Mouse (Mus musculus) cerebellum, adult 2 months (tissue): ENCODE measurements around the gene Syne2. TPM values are rescaled to one million over a fixed set of nuclear protein-coding genes. Genes with fewer than 3 reads are reported as not detected.
A peak's percentile ranks its signal among the peaks of the same experiment; 100 is the strongest.

Experiments
- DNase-seq, 2 experiments: peaks; one replicate each; pipeline ENCODE4 v3.0.0; 2021
- H3K27ac ChIP-seq: fragments of 200-500 bp; 2 replicates; pipeline ENCODE4 v1.5.1; 2012; ENCODE audit warnings: low read length, control low read depth, inconsistent platforms; ENCODE audit not compliant: insufficient read depth
- H3K27me3 ChIP-seq: fragments of 200-500 bp; 2 replicates; pipeline ENCODE4 v1.6.1; 2012; ENCODE audit warnings: inconsistent platforms, mild to moderate bottlenecking, low read length, moderate library complexity; ENCODE audit not compliant: control insufficient read depth, insufficient read depth
- H3K4me1 ChIP-seq: fragments of 200-500 bp; 2 replicates; pipeline ENCODE4 v1.6.1; 2011; ENCODE audit warnings: low read length; ENCODE audit not compliant: control insufficient read depth, insufficient read depth
- H3K4me3 ChIP-seq: fragments of 200-500 bp; replicated peaks from 2 replicates; pipeline ENCODE3; 2011; ENCODE audit warnings: mild to moderate bottlenecking, low read depth, low read length, control low read depth; ENCODE audit not compliant: insufficient read depth
- CTCF ChIP-seq: fragments of 200-500 bp; IDR thresholded peaks from 2 replicates; pipeline ENCODE4 v1.5.1; 2011; ENCODE audit warnings: low read depth, mild to moderate bottlenecking, control low read depth, low read length, moderate library complexity, borderline replicate concordance; ENCODE audit not compliant: insufficient read depth
- POLR2A ChIP-seq: fragments of 200-500 bp; IDR thresholded peaks from 2 replicates; pipeline ENCODE4 v1.6.1; 2011; ENCODE audit warnings: low read length, control low read depth, borderline replicate concordance; ENCODE audit not compliant: insufficient read depth
- WGBS: fragments of 180-500 bp; shearing (Covaris S2); methylation state at CpG from one replicate; pipeline ENCODE4 v1.1.7; 2018; 5-methylcytosine and 5-hydroxymethylcytosine counted together
- polyA plus RNA-seq: library from polyadenylated mRNA; depleted of rRNA; stranded (reverse); fragments of >200 nt; gene quantifications from 2 replicates; pipeline ENCODE4 v1.2.3, GENCODE M21; 2012

Gene Syne2
- polyA plus RNA-seq, 1 experiment = 39.3 TPM

GRCm38 (mm10) chr12:75992226-75992858 is 174.4 kb downstream of the Syne2 start:
- no peak for DNase-seq
- H3K4me3 ChIP-seq = no peak overlapping the region
- no peaks in the 10 kb centered on the region for H3K4me1 ChIP-seq
- 82% methylated on average over 10 of the region's 10 CpGs for WGBS
- no peak for TF ChIP-seq POLR2A
- no peak for TF ChIP-seq CTCF
- H3K27me3 ChIP-seq = no peaks in the 10 kb centered on the region
- H3K27ac ChIP-seq = no peak overlapping the region

- no peak for TF ChIP-seq POLR2A
- no peak for TF ChIP-seq CTCF
- WGBS = 86% methylated on average over 4 of the region's 4 CpGs
These were observed 175.0 kb downstream of the Syne2 start for GRCm38 (mm10) chr12:75992946-75993345.

GRCm38 (mm10) chr12:75995086-75995485 is 177.2 kb downstream of the Syne2 start:
- WGBS = 8% methylated on average over 2 of the region's 2 CpGs
- H3K4me1 ChIP-seq = no peaks in the 10 kb centered on the region
- DNase-seq = peak in 1 of 2 experiments; percentile 10
- TF ChIP-seq POLR2A = no peak
- no peak for TF ChIP-seq CTCF
- H3K27ac ChIP-seq = no peak overlapping the region
- H3K4me3 ChIP-seq = no peak overlapping the region
- no peaks in the 10 kb centered on the region for H3K27me3 ChIP-seq

More at GRCm38 (mm10) chr12:75992946-75993345, 175.0 kb downstream of the Syne2 start:
- Histone ChIP-seq H3K4me1 (no peaks in the 10 kb centered on the region), H3K4me3 (no peak overlapping the region), H3K27me3 (no peaks in the 10 kb centered on the region), H3K27ac (no peak overlapping the region)
- no peak for DNase-seq

- Histone ChIP-seq H3K27ac (no peak overlapping the region), H3K4me1 (no peaks in the 10 kb centered on the region), H3K4me3 (no peak overlapping the region), H3K27me3 (no peaks in the 10 kb centered on the region)
- 96% methylated on average over 5 of the region's 5 CpGs for WGBS
- no peak for TF ChIP-seq POLR2A
- no peak for TF ChIP-seq CTCF
- DNase-seq = no peak
These were observed 179.6 kb downstream of the Syne2 start for GRCm38 (mm10) chr12:75997547-75997946.

- Histone ChIP-seq H3K4me1 (no peaks in the 10 kb centered on the region), H3K27me3 (no peaks in the 10 kb centered on the region), H3K27ac (no peak overlapping the region), H3K4me3 (no peak overlapping the region)
- 93% methylated on average over 2 of the region's 2 CpGs for WGBS
- no peak for DNase-seq
- TF ChIP-seq POLR2A (no peak), CTCF (no peak)
These were observed 180.5 kb downstream of the Syne2 start for GRCm38 (mm10) chr12:75998416-75998815.

GRCm38 (mm10) chr12:76004697-76005249 is 186.8 kb downstream of the Syne2 start:
- Histone ChIP-seq H3K4me1 (no peaks in the 10 kb centered on the region), H3K27me3 (no peaks in the 10 kb centered on the region), H3K4me3 (no peak overlapping the region), H3K27ac (no peak overlapping the region)
- 52% methylated on average over 9 of the region's 9 CpGs for WGBS
- DNase-seq = no peak
- TF ChIP-seq POLR2A (no peak), CTCF (no peak)

- H3K4me3 ChIP-seq = no peak overlapping the region
- WGBS = 65% methylated on average over 6 of the region's 6 CpGs
- no peak for DNase-seq
- H3K4me1 ChIP-seq = no peaks in the 10 kb centered on the region
- H3K27ac ChIP-seq = no peak overlapping the region
- no peaks in the 10 kb centered on the region for H3K27me3 ChIP-seq
- TF ChIP-seq CTCF (no peak), POLR2A (no peak)
These were observed 191.1 kb downstream of the Syne2 start for GRCm38 (mm10) chr12:76008991-76009390.

- no peak for DNase-seq
These were observed 194.9 kb downstream of the Syne2 start for GRCm38 (mm10) chr12:76012789-76013188.

More at GRCm38 (mm10) chr12:76012789-76013188, 194.9 kb downstream of the Syne2 start:
- Histone ChIP-seq H3K4me1 (no peaks in the 10 kb centered on the region), H3K27ac (no peak overlapping the region), H3K27me3 (no peaks in the 10 kb centered on the region), H3K4me3 (no peak overlapping the region)
- no peak for TF ChIP-seq CTCF
- no peak for TF ChIP-seq POLR2A
- 79% methylated on average over 4 of the region's 4 CpGs for WGBS
